Mouse (Mus musculus) ES-CJ7 (cell line): ENCODE measurements around the gene Stab1.

Experiments
- DNase-seq: peaks from one replicate; pipeline ENCODE4 v3.0.0; 2011; ENCODE audit warnings: low read depth, low spot score

Gene Stab1

DNA sequence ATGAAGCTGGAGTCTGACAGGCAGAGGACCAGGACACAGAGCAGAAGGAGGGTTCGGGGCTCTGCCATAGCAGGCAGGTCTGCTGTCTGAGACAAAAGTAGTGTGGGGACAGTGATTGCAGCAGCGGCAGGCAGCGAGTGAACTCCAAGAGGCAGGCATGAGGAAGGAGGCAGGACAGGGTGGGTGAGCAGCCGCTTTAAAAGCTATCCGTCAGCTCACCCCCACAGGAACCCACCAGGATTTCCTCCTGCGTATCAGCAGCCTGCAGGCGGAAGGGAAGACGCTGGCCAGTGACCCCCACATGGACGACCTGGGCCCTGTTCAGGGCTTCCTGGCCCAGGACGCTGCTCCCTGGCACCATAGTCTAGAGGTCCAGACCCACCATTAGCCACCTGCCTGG, at the start of gene Stab1:
Gene Stab1 (minus strand): TSS at position 217 of the 400 bp plus-strand sequence.
- DNase-seq, result no peak

DNA sequence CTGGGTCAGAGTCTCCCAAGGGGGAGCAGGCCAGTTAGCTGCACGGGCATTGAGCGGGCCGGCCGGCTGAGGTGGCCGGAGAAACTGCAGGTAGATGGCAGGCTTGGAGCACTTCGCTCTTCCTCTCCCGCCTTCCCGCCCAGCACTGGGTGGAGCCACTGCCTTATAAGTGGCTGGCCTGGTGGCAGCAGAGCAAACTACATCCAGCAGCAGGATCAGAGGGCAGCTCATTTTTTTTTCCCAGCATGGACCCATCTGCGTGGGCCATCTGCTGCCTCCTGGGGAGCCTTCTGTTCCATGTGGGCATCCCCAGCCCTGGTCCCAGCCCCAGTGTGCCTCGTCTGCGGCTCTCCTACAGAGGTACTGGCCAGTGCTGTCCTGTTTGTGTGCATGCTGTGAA, 49.2 kb upstream of the Stab1 start, which contains the start of gene Sema3g:
Gene Sema3g (plus strand): TSS at position 195 of the 400 bp plus-strand sequence.
- peak; percentile 36 for DNase-seq

GRCm38 (mm10) chr14:31216846-31217245, 48.4 kb upstream of the Stab1 start, which contains the start of gene Nisch:
Nisch (minus strand) TSS chr14:31216946.
- no peak for DNase-seq

DNA sequence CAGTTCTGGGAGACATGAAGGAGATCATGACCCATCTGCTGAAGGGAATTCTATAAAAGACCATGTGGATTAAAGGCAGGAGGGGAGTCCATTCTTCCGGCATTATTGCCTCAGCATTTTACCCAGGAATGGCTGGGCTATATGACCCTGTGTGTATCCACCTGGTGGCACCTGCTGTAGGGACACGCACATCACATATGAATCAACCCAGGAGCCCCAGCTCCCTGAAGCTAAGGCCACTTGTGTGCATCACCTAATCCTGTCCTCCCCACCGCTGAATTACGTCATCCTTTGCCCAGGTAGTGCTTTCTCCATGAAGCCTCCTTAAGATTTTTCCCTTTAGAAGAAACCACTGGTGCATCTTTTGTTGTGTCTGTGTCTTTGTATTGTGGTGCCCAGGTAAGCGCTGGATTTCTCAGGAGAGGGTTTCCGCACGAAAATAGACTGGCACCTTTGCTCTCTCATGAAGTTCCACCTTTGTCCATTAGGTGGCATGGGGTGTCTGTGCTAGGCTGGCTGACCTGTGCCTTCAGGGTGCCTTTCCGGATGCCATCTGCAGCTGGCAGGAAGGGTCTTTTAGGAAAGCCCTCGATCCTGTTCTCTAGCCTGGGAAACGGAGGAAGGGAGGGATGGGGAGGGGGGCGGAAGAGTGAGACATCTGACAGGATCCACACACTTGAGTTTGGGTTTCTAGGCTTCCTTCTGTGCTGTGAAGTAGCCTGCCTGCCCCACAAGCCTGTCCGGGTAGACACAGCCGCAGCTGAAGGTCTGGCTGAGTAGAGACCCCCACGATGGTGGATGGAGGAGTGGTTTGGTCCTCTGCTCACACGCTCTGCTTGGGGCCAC, 46.9 kb upstream of the Stab1 start:
- peak; percentile 70 for DNase-seq

DNA sequence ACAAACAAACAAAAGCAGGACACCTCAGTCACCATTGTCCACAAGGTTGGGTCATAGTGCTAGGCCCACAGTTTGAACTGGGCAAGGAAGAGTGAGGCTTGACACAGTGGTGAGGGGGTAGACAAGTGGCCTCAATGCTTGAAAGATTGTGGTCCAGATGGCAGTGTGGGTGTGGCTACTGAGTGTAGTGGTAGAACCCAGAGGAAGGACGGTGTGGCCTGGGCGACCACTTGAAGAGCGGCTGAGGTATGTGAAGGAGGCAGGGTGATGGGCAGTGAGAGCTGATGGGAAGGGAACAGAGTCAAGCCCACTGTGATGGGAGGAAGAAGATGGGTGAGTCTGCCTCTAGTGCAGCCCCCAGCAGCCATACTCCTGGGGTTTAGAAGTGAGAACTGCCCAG, 46.2 kb upstream of the Stab1 start:
- no peak for DNase-seq

DNA sequence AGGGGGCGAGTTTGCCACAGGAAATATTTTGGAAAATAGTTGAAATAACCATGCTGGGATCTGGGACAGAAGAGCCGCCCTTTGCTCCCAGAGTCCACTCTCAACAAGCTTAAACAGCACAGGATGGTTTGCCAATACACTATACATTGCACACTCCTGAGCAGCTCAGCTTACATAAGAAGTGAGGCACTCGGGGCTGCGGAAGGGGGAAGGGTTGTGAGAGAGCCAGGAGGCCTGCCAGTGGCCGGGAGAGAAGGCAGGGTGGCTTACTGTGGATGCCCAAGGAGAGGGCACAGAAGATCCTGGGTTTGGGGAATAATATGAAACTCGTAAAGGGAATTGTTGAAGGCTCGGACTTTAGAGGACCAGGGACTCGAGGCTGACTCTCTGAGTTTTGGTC, 45.4 kb upstream of the Stab1 start:
- no peak for DNase-seq

DNA sequence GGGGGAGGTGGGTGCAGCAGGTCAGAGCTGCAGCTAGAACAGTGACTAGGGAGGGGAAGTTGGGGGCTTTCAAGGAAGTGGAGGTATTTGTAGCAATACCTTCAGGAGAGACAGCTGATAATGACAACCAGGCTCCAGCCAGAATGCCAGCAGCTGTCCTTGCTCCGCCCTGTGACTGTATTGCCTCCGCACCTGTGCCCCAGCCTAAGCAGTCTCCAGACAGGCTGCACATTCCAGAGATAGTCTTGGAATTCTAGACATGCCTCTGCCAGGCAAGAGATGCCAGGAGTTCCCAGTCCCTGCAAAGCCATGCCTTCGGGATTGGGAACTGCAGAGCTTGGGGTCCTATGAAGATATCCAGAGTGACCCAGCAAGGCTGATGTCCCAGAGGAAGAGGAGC, 44.1 kb upstream of the Stab1 start:
- no peak for DNase-seq

- no peak for DNase-seq
These were observed 43.4 kb upstream of the Stab1 start for GRCm38 (mm10) chr14:31211854-31212253.

DNA sequence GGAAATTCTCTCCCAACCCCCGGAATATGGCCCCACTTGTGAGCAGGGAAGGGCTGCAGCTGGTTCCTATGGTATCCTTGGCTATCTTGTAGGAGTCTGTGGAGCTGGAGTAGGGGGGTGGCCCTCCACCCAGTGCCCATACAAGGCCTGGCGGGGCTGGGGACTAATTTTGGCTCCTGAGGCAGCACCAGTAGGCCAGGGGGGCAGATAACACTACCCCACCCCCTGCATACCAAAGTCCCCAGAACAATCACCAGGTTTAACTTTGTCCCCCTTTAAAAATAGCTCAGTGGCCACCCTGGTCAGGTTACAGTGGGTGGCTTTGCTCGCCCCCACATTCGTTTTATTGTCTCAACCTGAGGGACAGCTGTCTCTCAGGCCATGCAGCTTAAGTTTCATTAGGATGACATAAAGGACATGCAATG, 40.7 kb upstream of the Stab1 start:
- no peak for DNase-seq

GRCm38 (mm10) chr14:31208084-31208483, 39.6 kb upstream of the Stab1 start, which contains the start of gene Tnnc1:
Tnnc1 (plus strand) TSS chr14:31208312.
- DNase-seq, result no peak

GRCm38 (mm10) chr14:31207070-31207830, 38.8 kb upstream of the Stab1 start:
- no peak for DNase-seq

- DNase-seq, result peak; percentile 92
These were observed 38.1 kb upstream of the Stab1 start for GRCm38 (mm10) chr14:31206472-31206981.

GRCm38 (mm10) chr14:31205562-31206467, 37.4 kb upstream of the Stab1 start:
- DNase-seq, result peak; percentile 53

GRCm38 (mm10) chr14:31205244-31205561, 36.8 kb upstream of the Stab1 start:
- DNase-seq, result no peak

DNA sequence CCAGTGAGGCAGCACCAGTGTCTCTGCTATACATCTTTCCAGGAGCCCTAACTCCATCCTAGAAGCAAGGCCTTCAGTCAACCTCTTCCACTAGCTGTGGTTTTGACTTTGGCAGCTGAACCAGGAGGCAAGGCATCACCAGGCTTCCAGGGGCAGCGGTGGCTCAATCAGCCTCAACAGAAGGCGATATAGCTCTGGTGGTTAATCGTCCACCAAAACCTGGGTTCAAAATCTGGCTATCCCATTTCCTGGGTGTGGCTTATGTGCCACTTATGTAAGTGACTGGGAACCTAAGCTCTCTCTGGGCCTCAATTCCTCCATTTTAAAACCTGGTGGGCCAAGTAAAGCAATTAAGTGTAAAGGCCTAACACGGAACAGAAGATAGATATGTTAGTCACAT, 36.4 kb upstream of the Stab1 start:
- no peak for DNase-seq

DNA sequence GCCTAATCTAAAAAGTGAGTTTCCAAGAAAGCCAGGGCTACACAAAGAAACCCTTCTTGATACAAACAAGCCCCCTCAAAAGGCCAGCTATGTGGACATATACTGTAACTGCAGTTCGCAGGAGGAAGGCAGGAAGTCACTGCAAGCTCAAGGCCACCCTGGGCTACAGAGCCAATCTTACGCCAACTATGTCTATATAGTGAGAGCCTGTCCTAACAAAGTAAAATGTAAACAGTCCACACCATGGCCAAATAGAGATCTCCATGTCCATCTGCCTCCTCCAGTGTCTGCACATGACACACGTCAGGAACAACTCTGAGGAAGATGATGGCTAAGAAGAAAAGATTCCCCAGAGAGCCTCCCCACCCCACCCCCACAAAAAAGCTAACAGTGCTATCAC, 31.6 kb upstream of the Stab1 start:
- no peak for DNase-seq

- no peak for DNase-seq
These were observed 31.2 kb upstream of the Stab1 start for GRCm38 (mm10) chr14:31199599-31199998.

GRCm38 (mm10) chr14:31197547-31198516, 29.4 kb upstream of the Stab1 start:
- no peak for DNase-seq

- DNase-seq, result peak; percentile 43
These were observed 27.5 kb upstream of the Stab1 start for GRCm38 (mm10) chr14:31195968-31196367.

DNA sequence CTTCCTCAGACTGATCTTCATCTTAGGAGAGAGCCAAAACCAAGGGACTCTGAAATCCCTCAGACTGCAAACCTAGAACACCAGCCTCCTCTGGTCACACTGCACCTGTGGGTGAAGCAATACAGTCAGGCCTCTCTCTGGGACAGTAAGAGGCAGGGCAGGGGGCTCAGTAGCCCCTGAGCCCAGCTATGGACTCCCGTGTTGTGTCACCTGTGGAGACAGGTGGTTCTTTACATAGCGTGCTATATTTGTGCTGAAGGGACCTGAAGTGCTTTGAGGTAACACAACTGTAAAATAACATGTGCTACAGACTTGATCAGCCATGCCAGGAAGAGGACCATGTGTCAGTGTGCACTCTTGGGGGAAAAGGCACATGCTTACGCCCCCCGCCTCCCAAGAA, 27.1 kb upstream of the Stab1 start:
- DNase-seq, result no peak
